Mouse (Mus musculus): ENCODE results near the gene Igf2r.

DNA sequence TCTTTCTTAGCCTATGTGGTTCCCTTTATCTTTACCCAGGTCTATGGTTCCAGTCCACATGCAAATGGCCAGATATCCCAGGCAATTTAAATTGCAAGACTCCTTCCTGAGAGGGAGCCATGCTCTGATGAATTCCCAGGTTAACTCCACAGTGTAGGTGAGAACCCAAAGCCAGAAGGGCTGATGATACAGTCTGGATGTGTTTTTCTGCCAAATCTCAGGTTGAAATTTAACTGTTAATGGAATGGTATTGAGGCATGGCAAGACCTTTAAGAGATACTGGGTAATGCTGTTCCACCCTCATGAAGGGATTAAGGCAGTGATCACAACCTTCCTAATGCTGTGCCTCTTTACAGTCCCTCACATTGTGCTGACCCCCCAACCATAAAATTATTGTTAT lies 91.2 kb downstream of the Igf2r start:
- TF ChIP-seq CTCF (IDR thresholded peaks at IDR 0.05; ENCODE audit: borderline replicate concordance, control insufficient read depth, extremely low read depth, insufficient read depth, low read length, poor library complexity) (no peak), POLR2A (IDR thresholded peaks at IDR 0.05; ENCODE audit: control insufficient read depth, extremely low read depth, insufficient read depth, low read length, poor library complexity) (no peak)
